In genomic region chrX:129831903-129832302, GRCm38 (mm10) we compare ENCODE assay signal across 12 mouse cellular contexts.
DNase-seq lines count a peak whose midpoint lies in the region; ATAC-seq and TF ChIP-seq lines count a peak whose summit lies in the region.
"Had no signal": no experiment of that assay in that cellular context is flagged by ENCODE, and none has a peak within 500 bp of the region (broad histone marks: within the 10 kb centered on the region; RNA-seq: fewer than 3 reads in every experiment).

No protein-coding gene starts in this region.

- H3K4me3 ChIP-seq in heart, adult 2 months, result no peak overlapping the region
- no peak overlapping the region for H3K4me3 ChIP-seq in liver, adult 2 months (ENCODE audit: insufficient read depth, low read depth, low read length)
- no peak overlapping the region for H3K4me3 ChIP-seq in liver, embryonic 12.5 days
- H3K4me3 ChIP-seq: hindbrain, embryonic 13.5 days; limb, embryonic 15.5 days had no signal

- no peaks in the 10 kb centered on the region for H3K4me1 ChIP-seq in heart, adult 2 months (ENCODE audit: control insufficient read depth, insufficient read depth, low read length)
- H3K4me1 ChIP-seq in liver, adult 2 months (ENCODE audit: control insufficient read depth, insufficient read depth, low read length), result no peaks in the 10 kb centered on the region
- H3K4me1 ChIP-seq in liver, embryonic 12.5 days, result no peaks in the 10 kb centered on the region
- H3K4me1 ChIP-seq: hindbrain, embryonic 13.5 days; limb, embryonic 15.5 days had no signal

- 25% methylated on average over 2 of the region's 2 CpGs for WGBS in heart, adult 2 months
- 54% methylated on average over 2 of the region's 2 CpGs for WGBS in liver, adult 2 months
- 51% methylated on average over 2 of the region's 2 CpGs for WGBS in liver, embryonic 12.5 days (ENCODE audit: insufficient replicate concordance)

- no peaks in the 10 kb centered on the region for H3K9me3 ChIP-seq in liver, embryonic 12.5 days (replicated peaks)
- H3K9me3 ChIP-seq: hindbrain, embryonic 13.5 days; limb, embryonic 15.5 days had no signal

- no peaks in the 10 kb centered on the region for H3K27me3 ChIP-seq in heart, adult 2 months (ENCODE audit: control insufficient read depth, insufficient read depth, low read length)
- H3K27me3 ChIP-seq in liver, adult 2 months (ENCODE audit: control insufficient read depth, insufficient read depth, low read length), result no peaks in the 10 kb centered on the region
- H3K27me3 ChIP-seq in liver, embryonic 12.5 days (replicated peaks), result no peaks in the 10 kb centered on the region
- H3K27me3 ChIP-seq: hindbrain, embryonic 13.5 days; limb, embryonic 15.5 days had no signal

- no peak for DNase-seq in heart, adult 2 months
- no peak for DNase-seq in heart, postnatal 14 days
- peak; percentile 7 for DNase-seq in liver, adult 2 months (ENCODE audit: extremely low read depth, low read depth, low spot score)
- DNase-seq in Muller cell, postnatal 12 days (ENCODE audit: inconsistent ontology term), result peak; percentile 0
- no peak for DNase-seq in heart, postnatal 4 days
- no peak for DNase-seq in thymus, postnatal 36 days
- DNase-seq: adrenal gland, postnatal 36 days; gastrocnemius, postnatal 36 days had no signal

- no peaks in the 10 kb centered on the region for H3K36me3 ChIP-seq in heart, adult 2 months (ENCODE audit: control insufficient read depth, insufficient read depth, low read length)
- H3K36me3 ChIP-seq in liver, adult 2 months (ENCODE audit: control insufficient read depth, insufficient read depth, low read length), result no peaks in the 10 kb centered on the region
- H3K36me3 ChIP-seq in liver, embryonic 12.5 days, result no peaks in the 10 kb centered on the region
- H3K36me3 ChIP-seq: hindbrain, embryonic 13.5 days; limb, embryonic 15.5 days had no signal

- no peak for ATAC-seq in liver, embryonic 12.5 days
- ATAC-seq in megakaryocyte progenitor cell, adult 5-6 weeks (replicated peaks; ENCODE audit: poor library complexity), result 0 out of 2 replicates have a peak, but pooled peaks have one; percentile 29

- H3K9ac ChIP-seq in heart, adult 2 months (ENCODE audit: low read depth, low read length), result no peak overlapping the region
- no peak overlapping the region for H3K9ac ChIP-seq in liver, adult 2 months (ENCODE audit: low read depth, low read length)
- H3K9ac ChIP-seq in liver, embryonic 12.5 days, result no peak overlapping the region
- H3K9ac ChIP-seq: hindbrain, embryonic 13.5 days; limb, embryonic 15.5 days had no signal

- intact Hi-C loops in heart, adult 2 months (cut with DNase I), result loop anchor here (5.0 kb wide), 1 partner anchor 50 kb away; no protein-coding TSS in a partner anchor
- intact Hi-C loops in heart, postnatal 14 days (cut with DNase I), result loop anchor here (10.0 kb wide), 1 partner anchor 53 kb away; no protein-coding TSS in a partner anchor

- TF ChIP-seq EP300 in heart, adult 2 months (IDR thresholded peaks at IDR 0.05; ENCODE audit: insufficient read depth, low read depth, low read length), result no peak

- H3K79me2 ChIP-seq in heart, adult 2 months (replicated peaks; ENCODE audit: control insufficient read depth, insufficient read depth, low read length), result no peaks in the 10 kb centered on the region
- no peaks in the 10 kb centered on the region for H3K79me2 ChIP-seq in liver, adult 2 months (ENCODE audit: control insufficient read depth, insufficient read depth, low read length)

- no peak for TF ChIP-seq POLR2A in heart, adult 2 months (IDR thresholded peaks at IDR 0.05; ENCODE audit: insufficient read depth, low read depth, low read length)
- TF ChIP-seq POLR2A in liver, adult 2 months (IDR thresholded peaks at IDR 0.05; ENCODE audit: extremely low read depth, insufficient read depth, low read length), result no peak

- TF ChIP-seq CTCF in heart, adult 2 months (IDR thresholded peaks at IDR 0.05), result peak; percentile 67
- no peak for TF ChIP-seq CTCF in liver, adult 2 months (IDR thresholded peaks at IDR 0.05; ENCODE audit: low read depth, low read length)

- H3K4me2 ChIP-seq in liver, embryonic 12.5 days, result no peak overlapping the region
- H3K4me2 ChIP-seq: hindbrain, embryonic 13.5 days; limb, embryonic 15.5 days had no signal

- no peak overlapping the region for H3K27ac ChIP-seq in heart, adult 2 months
- H3K27ac ChIP-seq in liver, adult 2 months (replicated peaks; ENCODE audit: insufficient read depth, low read depth, low read length), result no peak overlapping the region
- no peak overlapping the region for H3K27ac ChIP-seq in liver, embryonic 12.5 days
- H3K27ac ChIP-seq: hindbrain, embryonic 13.5 days; limb, embryonic 15.5 days had no signal

Comparison
In these comparisons a context has a peak if more than half of its experiments do, and no peak if none do; other contexts are left out.
1. DNase-seq: peak in liver, adult 2 months (single experiment) and Muller cell, postnatal 12 days (single experiment); none in heart, adult 2 months (0 of 2), heart, postnatal 14 days (0 of 2), heart, postnatal 4 days (single experiment) and thymus, postnatal 36 days (0 of 2).